Mouse (Mus musculus) lung, embryonic 15.5 days (tissue): Measurements from ENCODE around the gene Frat1. TPM values are rescaled to one million over a fixed set of nuclear protein-coding genes. Genes with fewer than 3 reads are reported as not detected.

Experiments used
- ATAC-seq: fragments of 200-750 bp; cut with Nextera tagmentation; 2 replicates; pipeline ENCODE4 v1.8.0; 2017; ENCODE audit warnings: moderate number of reproducible peaks, borderline replicate concordance; ENCODE audit not compliant: low FRiP score, low TSS enrichment; ENCODE audit errors: extremely low read depth
- H3K27ac ChIP-seq: fragments of 300-500 bp; sonication (generic); 2 replicates; pipeline ENCODE4 v1.5.1; 2015; ENCODE audit warnings: moderate library complexity, mild to moderate bottlenecking, inconsistent platforms
- H3K27me3 ChIP-seq: fragments of 300-500 bp; sonication (generic); 2 replicates; pipeline ENCODE4 v1.6.1; 2015; ENCODE audit warnings: inconsistent platforms
- H3K36me3 ChIP-seq: fragments of 300-500 bp; sonication (generic); 2 replicates; pipeline ENCODE4 v1.6.1; 2015; ENCODE audit warnings: inconsistent platforms
- H3K4me1 ChIP-seq: fragments of 300-500 bp; sonication (generic); 2 replicates; pipeline ENCODE4 v1.6.1; 2015; ENCODE audit warnings: inconsistent platforms
- H3K4me2 ChIP-seq: fragments of 300-500 bp; sonication (generic); 2 replicates; pipeline ENCODE4 v1.6.1; 2015; ENCODE audit warnings: inconsistent platforms, mild to moderate bottlenecking, moderate library complexity
- H3K4me3 ChIP-seq: fragments of 300-500 bp; sonication (generic); 2 replicates; pipeline ENCODE4 v1.5.1; 2015; ENCODE audit warnings: mild to moderate bottlenecking, inconsistent platforms
- H3K9ac ChIP-seq: fragments of 300-500 bp; sonication (generic); 2 replicates; pipeline ENCODE4 v1.6.1; 2015; ENCODE audit warnings: inconsistent platforms
- H3K9me3 ChIP-seq: fragments of 300-500 bp; sonication (generic); 2 replicates; pipeline ENCODE4 v1.6.1; 2016; ENCODE audit warnings: inconsistent platforms
- WGBS: fragments of 180-500 bp; shearing (Covaris S2); methylation state at CpG from one replicate; pipeline ENCODE4 v1.1.7; 2015; 5-methylcytosine and 5-hydroxymethylcytosine counted together
- polyA plus RNA-seq: library from polyadenylated mRNA; unstranded; fragments of >200 nt; fragmentation: Nextera tagmentation; extraction: Ambion mirVana; gene quantifications from 2 replicates; pipeline ENCODE4 v1.2.1, GENCODE M21; 2015

Frat1 gene
- polyA plus RNA-seq: 7.2 and 7.3 TPM in 2 replicates

- peaks cover 19% of the 10 kb centered on the region for H3K4me1 ChIP-seq
- peak within 1 kb of the TSS; percentile 55 for H3K9ac ChIP-seq
- under 1% methylated on average over 39 of the region's 39 CpGs for WGBS
- no peaks in the 10 kb centered on the region for H3K9me3 ChIP-seq
- H3K27me3 ChIP-seq: peaks cover 32% of the 10 kb centered on the region
- H3K36me3 ChIP-seq: no peaks in the 10 kb centered on the region
- peak within 1 kb of the TSS; percentile 68 for H3K4me3 ChIP-seq
- peak within 1 kb of the TSS; percentile 99 for H3K4me2 ChIP-seq
- H3K27ac ChIP-seq: peak within 1 kb of the TSS; percentile 90
- peak; percentile 91 for ATAC-seq
These were observed at the start of gene Frat1 for GRCm38 (mm10) chr19:41829381-41830105. Gene Frat1, plus strand, starts transcription at chr19:41829970.

- Histone ChIP-seq H3K27me3 (no peaks in the 10 kb centered on the region), H3K27ac (no peak overlapping the region), H3K4me2 (no peak overlapping the region), H3K9ac (no peak overlapping the region), H3K4me3 (no peak overlapping the region), H3K36me3 (peaks cover 47% of the 10 kb centered on the region), H3K9me3 (no peaks in the 10 kb centered on the region), H3K4me1 (no peaks in the 10 kb centered on the region)
- WGBS: 77% methylated on average over 1 of the region's 1 CpGs
- no peak for ATAC-seq
These were observed 42.9 kb upstream of the Frat1 start for GRCm38 (mm10) chr19:41786896-41787295.

- Histone ChIP-seq H3K9me3 (no peaks in the 10 kb centered on the region), H3K4me2 (no peak overlapping the region), H3K4me1 (peaks cover 5% of the 10 kb centered on the region), H3K27ac (no peak overlapping the region), H3K9ac (no peak overlapping the region), H3K4me3 (no peak overlapping the region), H3K36me3 (peaks cover 38% of the 10 kb centered on the region), H3K27me3 (no peaks in the 10 kb centered on the region)
- ATAC-seq: no peak
- WGBS: 39% methylated on average over 10 of the region's 10 CpGs
These were observed 40.4 kb upstream of the Frat1 start for GRCm38 (mm10) chr19:41789110-41789961.

- Histone ChIP-seq H3K9ac (no peak overlapping the region), H3K36me3 (peaks cover 23% of the 10 kb centered on the region), H3K27me3 (no peaks in the 10 kb centered on the region), H3K27ac (no peak overlapping the region), H3K9me3 (no peaks in the 10 kb centered on the region), H3K4me3 (no peak overlapping the region), H3K4me2 (no peak overlapping the region), H3K4me1 (peaks cover 6% of the 10 kb centered on the region)
- 92% methylated on average over 2 of the region's 2 CpGs for WGBS
- no peak for ATAC-seq
These were observed 38.4 kb upstream of the Frat1 start for GRCm38 (mm10) chr19:41791384-41791783.

GRCm38 (mm10) chr19:41792934-41793486, 36.8 kb upstream of the Frat1 start:
- WGBS: 57% methylated on average over 1 of the region's 1 CpGs
- Histone ChIP-seq H3K9me3 (no peaks in the 10 kb centered on the region), H3K4me3 (no peak overlapping the region), H3K4me1 (peaks cover 9% of the 10 kb centered on the region), H3K9ac (no peak overlapping the region), H3K4me2 (no peak overlapping the region), H3K36me3 (peaks cover 12% of the 10 kb centered on the region), H3K27ac (no peak overlapping the region), H3K27me3 (no peaks in the 10 kb centered on the region)
- ATAC-seq: no peak

- Histone ChIP-seq H3K9me3 (no peaks in the 10 kb centered on the region), H3K9ac (no peak overlapping the region), H3K4me3 (no peak overlapping the region), H3K36me3 (peaks cover 12% of the 10 kb centered on the region), H3K4me1 (peaks cover 9% of the 10 kb centered on the region), H3K4me2 (no peak overlapping the region), H3K27ac (peak overlapping the region; percentile 44; the same call in 1 of the 2 replicates), H3K27me3 (no peaks in the 10 kb centered on the region)
- ATAC-seq: no peak
These were observed 35.8 kb upstream of the Frat1 start for GRCm38 (mm10) chr19:41794017-41794416.

- Histone ChIP-seq H3K9ac (no peak overlapping the region), H3K36me3 (peaks cover 6% of the 10 kb centered on the region; the same call in 1 of the 2 replicates), H3K4me2 (no peak overlapping the region), H3K4me1 (peaks cover 10% of the 10 kb centered on the region), H3K27me3 (no peaks in the 10 kb centered on the region), H3K27ac (no peak overlapping the region), H3K4me3 (no peak overlapping the region), H3K9me3 (no peaks in the 10 kb centered on the region)
- no peak for ATAC-seq
- 75% methylated on average over 6 of the region's 6 CpGs for WGBS
These were observed 34.9 kb upstream of the Frat1 start for GRCm38 (mm10) chr19:41794901-41795300.

- WGBS: 70% methylated on average over 3 of the region's 3 CpGs
- no peak for ATAC-seq
- Histone ChIP-seq H3K4me3 (no peak overlapping the region), H3K4me2 (no peak overlapping the region), H3K9me3 (no peaks in the 10 kb centered on the region), H3K4me1 (peaks cover 23% of the 10 kb centered on the region), H3K36me3 (peaks cover 2% of the 10 kb centered on the region; the same call in 1 of the 2 replicates), H3K9ac (no peak overlapping the region), H3K27ac (no peak overlapping the region), H3K27me3 (no peaks in the 10 kb centered on the region)
These were observed 33.5 kb upstream of the Frat1 start for GRCm38 (mm10) chr19:41796148-41796760.

GRCm38 (mm10) chr19:41796789-41797327, 32.9 kb upstream of the Frat1 start:
- 78% methylated on average over 12 of the region's 12 CpGs for WGBS
- no peak overlapping the region for H3K4me2 ChIP-seq
- H3K4me3 ChIP-seq: no peak overlapping the region
- H3K9ac ChIP-seq: no peak overlapping the region
- H3K27ac ChIP-seq: no peak overlapping the region
- no peaks in the 10 kb centered on the region for H3K9me3 ChIP-seq
- ATAC-seq: no peak
- peaks cover 23% of the 10 kb centered on the region for H3K4me1 ChIP-seq
- no peaks in the 10 kb centered on the region for H3K27me3 ChIP-seq
- no peaks in the 10 kb centered on the region for H3K36me3 ChIP-seq

- no peaks in the 10 kb centered on the region for H3K27me3 ChIP-seq
- no peak overlapping the region for H3K4me2 ChIP-seq
- no peaks in the 10 kb centered on the region for H3K9me3 ChIP-seq
- H3K4me3 ChIP-seq: no peak overlapping the region
- 88% methylated on average over 6 of the region's 6 CpGs for WGBS
- H3K36me3 ChIP-seq: no peaks in the 10 kb centered on the region
- no peak overlapping the region for H3K27ac ChIP-seq
- H3K9ac ChIP-seq: no peak overlapping the region
- no peak for ATAC-seq
- H3K4me1 ChIP-seq: peaks cover 23% of the 10 kb centered on the region
These were observed 32.2 kb upstream of the Frat1 start for GRCm38 (mm10) chr19:41797536-41797935.

GRCm38 (mm10) chr19:41800451-41800850, 29.3 kb upstream of the Frat1 start:
- Histone ChIP-seq H3K27ac (no peak overlapping the region), H3K4me3 (peak overlapping the region; percentile 80), H3K4me1 (peaks cover 17% of the 10 kb centered on the region), H3K36me3 (no peaks in the 10 kb centered on the region), H3K4me2 (peak overlapping the region; percentile 67), H3K27me3 (no peaks in the 10 kb centered on the region), H3K9ac (peak overlapping the region; percentile 76; the same call in 1 of the 2 replicates), H3K9me3 (no peaks in the 10 kb centered on the region)
- ATAC-seq: no peak
- WGBS: 47% methylated on average over 6 of the region's 6 CpGs
